Mouse (Mus musculus) left cerebral cortex, adult 6 months (tissue): ENCODE data around the gene Mak. TPM values are rescaled to one million over a fixed set of nuclear protein-coding genes. Genes with fewer than 3 reads are reported as not detected.

Experiments used
- long read RNA-seq, 2 experiments: library from polyadenylated mRNA; unstranded; transcript quantifications; one replicate each; pipeline ENCODE4 v2.0.0; 2019 to 2020
- polyA plus RNA-seq: library from polyadenylated mRNA; unstranded; fragments of <200 nt; fragmentation: Nextera tagmentation; gene quantifications from 2 replicates; pipeline ENCODE4 v1.2.3, GENCODE M21; 2021

Mak gene
- polyA plus RNA-seq: 1.4 and 1.5 TPM in 2 replicates
- long read RNA-seq, experiment 1, partial matches to known transcripts: 2 of 9 reads
- long read RNA-seq, experiment 1, other reads (novel, unspliced or antisense): 7 of 9 reads
- long read RNA-seq, experiment 2: 0 reads

GRCm38 (mm10) chr13:41079421-41079780, at the start of gene Mak:
Mak (minus strand) TSS chr13:41079706.

GRCm38 (mm10) chr13:41113940-41114339, 34.4 kb upstream of the Mak start, which contains the start of gene Sycp2l:
Sycp2l (plus strand) TSS chr13:41114307.

GRCm38 (mm10) chr13:41110935-41111334, 31.4 kb upstream of the Mak start, which contains the start of gene Gcm2:
Gcm2 (minus strand) TSS chr13:41111035.

GRCm38 (mm10) chr13:41015829-41016634, 63.5 kb downstream of the Mak start, which contains the start of gene Tmem14c:
Tmem14c (plus strand) TSS chr13:41016292.

GRCm38 (mm10) chr13:41000926-41001639, 78.4 kb downstream of the Mak start, which contains the start of gene Pak1ip1:
Pak1ip1 (plus strand) TSS chr13:41001023.

Other genes with a start within 250 kb of the Mak start
- gene Gcnt2, start 220.0 kb downstream of the Mak start, polyA plus RNA-seq: 6.8 and 9.4 TPM in 2 replicates
- 52.6 and 60.9 TPM in 2 replicates for gene Pak1ip1, start 78.7 kb downstream of the Mak start, polyA plus RNA-seq
- 115 and 136 TPM in 2 replicates for gene Tmem14c, start 63.4 kb downstream of the Mak start, polyA plus RNA-seq
- not detected in 2 replicates for gene Gcm2, start 31.3 kb upstream of the Mak start, polyA plus RNA-seq
- 0.10 TPM in 1 of 2 replicates, not detected in the other for gene Sycp2l, start 34.6 kb upstream of the Mak start, polyA plus RNA-seq
- gene Elovl2, start 140.7 kb upstream of the Mak start, polyA plus RNA-seq: 12.1 and 13.7 TPM in 2 replicates
- gene Smim13, start 170.1 kb upstream of the Mak start, polyA plus RNA-seq: 34.1 and 53.7 TPM in 2 replicates
- not detected in 2 replicates for gene Gm17364, start 194.3 kb upstream of the Mak start, polyA plus RNA-seq